Mouse (Mus musculus) Patski (cell line): ENCODE results near the gene Rffl. TPM values are rescaled to one million over a fixed set of nuclear protein-coding genes. Genes with fewer than 3 reads are reported as not detected.
A peak's percentile ranks its signal among the peaks of the same experiment; 100 is the strongest.

ENCODE experiments used
- ATAC-seq: fragments of 100-300 bp; one replicate; pipeline ENCODE4 v1.8.0; 2021
- CTCF ChIA-PET: fragments of 350-600 bp; sonication (Branson Sonifier 250); formaldehyde crosslinking; loops from one replicate; lab custom pipeline; 2022; ENCODE audit warnings: inconsistent platforms; lab: Charles Lee
- POLR2A ChIA-PET: fragments of 350-600 bp; sonication (Branson Sonifier 250); formaldehyde crosslinking; loops from one replicate; lab custom pipeline; 2022; ENCODE audit warnings: antibody characterized with exemption, inconsistent platforms; lab: Charles Lee
- DNase-seq: peaks from one replicate; pipeline ENCODE4 v3.0.0-alpha.2; 2011; ENCODE audit warnings: low read depth, low spot score
- H3K27me3 ChIP-seq: fragments of 371-371 bp; one replicate; pipeline ENCODE4 v1.5.1; 2021
- CTCF ChIP-seq: fragments of 100-300 bp; IDR thresholded peaks from one replicate; pipeline ENCODE4 v1.5.1; 2021
- in situ Hi-C: fragments of 300-500 bp; cut with MboI; formaldehyde crosslinking; loops from 3 replicates; pipeline ENCODE4 v1.11.1; 2018; ENCODE audit warnings: low pct_unique_long_range_greater_than_20kb, mixed read lengths
- polyA plus RNA-seq: library from polyadenylated mRNA; unstranded; gene quantifications from one replicate; pipeline ENCODE4 v1.2.3, GENCODE M21; 2021

Gene Rffl
- polyA plus RNA-seq: 12.7 TPM

DNA sequence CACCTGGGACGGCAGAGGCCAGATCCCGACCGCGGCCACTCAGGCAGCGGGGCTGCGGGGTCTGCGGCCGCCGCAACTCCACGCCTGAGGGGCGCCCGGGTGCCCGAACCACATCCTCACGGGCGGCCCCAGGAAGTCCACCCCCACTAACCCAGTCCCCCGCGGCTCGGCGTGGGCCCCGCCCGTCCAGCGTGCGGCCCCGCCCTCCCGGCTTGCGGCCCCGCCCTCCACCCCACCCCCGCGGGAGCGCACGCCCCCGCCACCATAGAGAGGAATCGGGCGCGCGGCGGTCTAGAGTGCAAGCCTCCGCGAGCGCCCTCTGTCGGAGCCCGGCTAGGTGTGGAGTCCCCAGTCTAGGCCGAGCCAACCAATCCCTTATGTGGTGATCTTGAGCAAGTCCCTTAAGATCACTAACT, at the start of gene Rffl:
Gene Rffl (minus strand): TSS at position 180 of the 416 bp plus-strand sequence.
- ATAC-seq (peak; percentile 79), DNase-seq (no peak)
- ChIA-PET CTCF (interaction anchor here (0.6 to 6.1 kb wide), 7 partner anchors 15 to 66 kb away, joined by 3 to 36 read pairs (median 4); no protein-coding TSS in a partner anchor), POLR2A (interaction anchor here (0.7 to 1.2 kb wide), 3 partner anchors 12 to 89 kb away, joined by 3 to 5 read pairs (median 3); no protein-coding TSS in a partner anchor)
- in situ Hi-C loops: loop anchor here (5.0 to 25.0 kb wide), 2 partner anchors 54 to 834 kb away; partner anchors contain the start of genes Ccl2, Ccl7 and Gm17268
- no peaks in the 10 kb centered on the region for H3K27me3 ChIP-seq
- peak; percentile 82 for TF ChIP-seq CTCF

DNA sequence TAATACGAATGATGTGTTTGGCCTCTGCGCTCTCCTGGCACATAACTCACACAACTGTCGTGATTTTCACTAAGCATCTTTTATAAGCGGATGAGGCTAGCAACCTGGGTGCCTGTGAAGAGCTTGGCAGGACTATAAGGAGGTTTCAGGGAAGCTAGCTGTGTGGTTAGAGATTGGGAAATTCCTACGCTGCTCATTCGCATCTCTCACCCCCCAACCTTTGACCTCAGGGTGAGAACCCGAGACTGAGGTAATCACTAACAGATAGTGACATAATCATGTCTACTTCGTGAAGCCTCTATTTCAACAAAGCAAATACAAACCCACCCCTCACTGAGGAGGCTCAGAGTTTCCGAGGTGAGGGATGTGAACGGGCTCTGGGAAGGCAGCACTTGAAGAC, 49.8 kb upstream of the Rffl start:
- in situ Hi-C loops: loop anchor here (25.0 kb wide), 1 partner anchor 267 kb away; the partner anchor contains the start of genes Slfn3 and Slfn4

DNA sequence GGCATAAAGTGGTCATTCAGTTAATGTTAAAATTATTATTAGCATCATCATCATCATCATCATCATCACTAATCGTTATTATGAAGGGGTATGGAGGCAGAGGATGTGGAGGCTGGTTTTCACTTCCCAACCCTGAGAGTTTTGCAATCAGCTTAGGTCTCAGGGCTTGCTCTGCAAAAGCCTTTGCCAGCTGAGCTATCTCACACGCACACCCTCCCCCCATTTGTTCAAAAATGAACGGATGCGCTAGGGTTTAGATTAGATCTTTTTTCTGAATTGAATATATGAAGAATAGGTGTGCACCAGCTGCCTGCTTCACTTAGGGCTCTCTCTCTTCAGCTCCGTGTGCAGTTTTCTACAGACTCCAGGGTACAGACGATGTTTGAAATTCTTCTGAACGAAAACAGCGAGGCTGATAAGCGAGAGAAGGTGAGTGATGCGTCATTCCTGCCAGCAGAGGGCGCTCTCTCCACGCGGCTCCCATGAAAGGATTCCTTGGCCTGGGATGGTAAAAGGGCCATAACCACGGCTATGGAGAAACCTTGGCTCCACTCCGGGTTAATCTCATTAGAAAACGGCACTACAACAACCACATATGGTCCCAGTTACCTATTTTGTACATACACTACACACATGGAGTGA, 43.8 kb upstream of the Rffl start:
- ATAC-seq (peak; percentile 75), DNase-seq (peak; percentile 15)
- peaks cover 30% of the 10 kb centered on the region for H3K27me3 ChIP-seq
- ChIA-PET CTCF (interaction anchor here (0.6 to 1.5 kb wide), 6 partner anchors 10 to 50 kb away, joined by 3 to 6 read pairs (median 4); no protein-coding TSS in a partner anchor), POLR2A (no interaction called here)
- in situ Hi-C loops: loop anchor here (5.0 to 25.0 kb wide), 3 partner anchors 42 to 350 kb away; partner anchors contain the start of genes Slfn3 and Slfn4
- TF ChIP-seq CTCF: peak; percentile 95

More for the DNA sequence above, 49.8 kb upstream of the Rffl start:
- ChIA-PET POLR2A (no interaction called here), CTCF (interaction anchor here (1.4 kb wide), 1 partner anchor 8 kb away, joined by 5 read pairs; no protein-coding TSS in a partner anchor)
- TF ChIP-seq CTCF: no peak
- DNase-seq (no peak), ATAC-seq (no peak)
- peaks cover 34% of the 10 kb centered on the region for H3K27me3 ChIP-seq

DNA sequence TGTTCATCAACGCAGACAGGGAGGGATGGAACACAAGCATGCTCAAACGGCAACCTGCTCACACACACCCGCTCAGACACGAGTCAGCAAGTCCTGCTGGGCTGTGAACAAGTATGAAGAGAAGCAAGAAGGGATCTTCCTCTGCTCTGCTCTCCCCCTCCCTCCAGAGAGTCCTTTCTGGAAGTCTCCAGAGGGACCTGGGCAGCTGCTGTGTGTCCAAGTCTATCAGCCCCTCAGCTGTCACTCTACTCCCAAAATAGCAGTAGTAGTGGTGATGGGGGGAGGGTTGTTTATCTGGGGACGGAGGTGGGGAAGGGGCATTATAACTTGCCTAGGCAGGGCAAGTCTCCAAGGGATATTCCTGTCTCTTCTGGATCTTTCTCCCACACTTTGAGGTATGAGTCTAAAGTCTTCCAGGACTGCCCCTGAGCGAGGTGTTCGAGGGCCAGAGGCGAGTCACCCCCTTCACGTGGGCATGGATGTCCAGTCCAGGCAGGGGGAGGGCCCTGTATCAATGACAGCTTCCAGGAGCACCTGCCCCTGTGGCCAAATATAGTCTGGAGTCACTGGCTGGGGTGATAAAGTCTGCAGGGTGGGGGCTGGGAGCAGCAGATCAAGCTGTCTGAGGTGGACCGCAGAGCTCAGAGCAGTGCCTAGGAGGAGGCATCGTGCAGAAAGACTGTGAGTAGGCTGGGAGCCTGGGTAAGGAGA, 39.8 kb upstream of the Rffl start:
- no peak for TF ChIP-seq CTCF
- ChIA-PET CTCF (no interaction called here), POLR2A (no interaction called here)
- in situ Hi-C loops: loop anchor here (10.0 to 25.0 kb wide), 2 partner anchors 276 to 354 kb away; partner anchors contain the start of genes Slfn3 and Slfn4
- ATAC-seq: no peak
- peaks cover 3% of the 10 kb centered on the region for H3K27me3 ChIP-seq
- no peak for DNase-seq

DNA sequence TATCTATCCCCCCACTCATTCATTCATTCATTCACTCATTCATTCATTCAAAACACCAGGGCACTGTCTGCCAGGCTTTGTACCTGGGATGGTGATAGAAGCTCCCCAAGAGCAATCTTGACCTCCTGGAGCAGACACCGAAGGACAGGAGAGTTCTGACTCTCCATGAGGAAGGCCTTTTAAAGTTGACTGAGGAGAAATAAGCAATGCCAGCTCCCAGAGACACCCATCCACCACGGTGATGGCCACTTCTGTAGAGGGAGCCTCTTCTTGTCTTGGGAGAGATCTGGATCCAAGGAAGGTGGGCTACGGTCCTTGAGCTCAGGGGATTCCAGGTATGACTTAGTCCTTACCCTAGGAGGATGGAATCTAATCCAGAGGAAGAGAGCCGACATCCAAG, 39.2 kb upstream of the Rffl start, which contains the start of gene Unc45b:
Gene Unc45b (plus strand): TSS at position 301 of the 400 bp plus-strand sequence.
- ChIA-PET CTCF (no interaction called here), POLR2A (interaction anchor here (0.5 kb wide), 1 partner anchor 393 kb away, joined by 3 read pairs; no protein-coding TSS in a partner anchor)
- DNase-seq (no peak), ATAC-seq (no peak)
- in situ Hi-C loops: loop anchor here (10.0 to 25.0 kb wide), 2 partner anchors 277 to 355 kb away; partner anchors contain the start of genes Slfn3 and Slfn4
- no peak for TF ChIP-seq CTCF
- H3K27me3 ChIP-seq: peaks cover 3% of the 10 kb centered on the region

DNA sequence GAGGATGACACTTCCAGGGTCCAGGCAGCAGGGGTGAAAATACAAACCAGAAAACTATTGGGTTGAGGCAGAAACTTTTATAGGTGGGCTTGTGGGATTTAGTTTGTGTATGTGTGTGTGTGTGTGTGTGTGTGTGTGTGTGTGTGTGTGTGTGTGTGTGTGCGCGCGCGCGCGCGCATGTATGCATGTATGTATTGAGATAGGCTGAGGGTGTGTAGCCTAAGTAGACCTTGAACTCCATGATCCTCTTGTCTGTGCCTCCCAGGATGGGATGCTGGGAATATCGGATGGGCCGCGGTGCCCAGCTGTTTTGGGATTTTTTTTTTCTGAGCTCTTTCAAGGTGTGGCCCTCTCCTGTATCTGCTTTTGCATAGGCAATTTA, 37.6 kb upstream of the Rffl start:
- no peak for TF ChIP-seq CTCF
- peaks cover 1% of the 10 kb centered on the region for H3K27me3 ChIP-seq
- ChIA-PET CTCF (interaction anchor here (1.2 to 1.6 kb wide), 2 partner anchors 11 to 18 kb away, joined by 5 to 6 read pairs; partner anchors contain the start of gene Rad51d), POLR2A (no interaction called here)
- ATAC-seq: no peak
- in situ Hi-C loops: loop anchor here (25.0 kb wide), 1 partner anchor 279 kb away; the partner anchor contains the start of genes Slfn3 and Slfn4
- no peak for DNase-seq

DNA sequence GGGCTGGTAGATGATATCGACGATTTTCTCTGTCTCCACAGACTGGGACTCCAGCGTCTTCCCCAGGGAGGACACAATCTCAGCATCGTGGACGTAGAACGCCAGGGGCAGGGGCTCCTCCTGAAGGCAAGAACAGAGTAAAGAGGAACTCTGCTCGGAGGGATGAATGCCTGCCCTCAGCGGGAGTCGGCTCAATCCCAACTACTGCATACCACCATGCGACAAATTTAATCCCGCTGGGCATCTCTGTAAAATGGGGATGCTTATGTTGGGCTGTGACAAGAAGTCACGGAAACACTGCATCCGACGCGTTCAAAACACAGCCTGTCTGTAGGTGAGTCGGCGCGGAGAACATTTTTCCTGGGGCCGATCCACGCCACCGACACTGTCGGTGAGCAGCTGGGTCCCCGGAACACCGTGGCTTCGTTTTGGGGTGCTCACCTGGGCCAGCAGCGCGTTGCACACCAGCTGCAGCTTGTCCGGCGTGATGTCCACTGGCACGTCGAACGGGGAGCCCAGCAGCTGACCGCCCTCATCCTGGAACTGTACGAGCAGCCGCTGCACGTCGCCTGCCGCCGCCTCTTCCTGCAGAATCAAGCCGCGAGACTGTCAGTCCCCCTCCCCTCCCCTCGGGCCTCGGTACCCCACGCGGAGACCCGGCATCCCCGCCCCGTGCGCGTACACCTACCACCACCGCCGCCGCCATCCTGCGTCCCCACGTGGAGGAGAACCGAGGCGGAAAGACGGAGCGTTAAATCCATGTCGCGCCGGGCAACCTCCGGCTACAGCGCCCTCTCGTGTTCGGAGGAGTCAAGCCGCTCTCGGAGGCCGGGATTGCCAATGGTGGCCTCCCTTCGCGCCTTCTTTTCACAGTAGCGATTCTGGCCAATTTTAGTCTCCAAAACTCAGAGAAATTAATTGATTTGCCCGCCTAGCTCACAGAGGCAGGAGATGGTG, 36.9 kb upstream of the Rffl start, which contains the start of gene Nle1:
Gene Nle1 (minus strand): TSS at position 761 of the 957 bp plus-strand sequence.
- no peak for DNase-seq
- peak; percentile 99 for TF ChIP-seq CTCF
- no peaks in the 10 kb centered on the region for H3K27me3 ChIP-seq
- POLR2A ChIA-PET: interaction anchor here (0.9 kb wide), 1 partner anchor 17 kb away, joined by 4 read pairs; the partner anchor contains the start of gene Fndc8
- peak; percentile 83 for ATAC-seq
- in situ Hi-C loops: loop anchor here (25.0 kb wide), 1 partner anchor 279 kb away; the partner anchor contains the start of genes Slfn3 and Slfn4
- CTCF ChIA-PET: interaction anchor here (1.2 to 1.6 kb wide), 3 partner anchors 11 to 17 kb away, joined by 4 to 6 read pairs (median 5); partner anchors contain the start of genes Fndc8 and Rad51d

DNA sequence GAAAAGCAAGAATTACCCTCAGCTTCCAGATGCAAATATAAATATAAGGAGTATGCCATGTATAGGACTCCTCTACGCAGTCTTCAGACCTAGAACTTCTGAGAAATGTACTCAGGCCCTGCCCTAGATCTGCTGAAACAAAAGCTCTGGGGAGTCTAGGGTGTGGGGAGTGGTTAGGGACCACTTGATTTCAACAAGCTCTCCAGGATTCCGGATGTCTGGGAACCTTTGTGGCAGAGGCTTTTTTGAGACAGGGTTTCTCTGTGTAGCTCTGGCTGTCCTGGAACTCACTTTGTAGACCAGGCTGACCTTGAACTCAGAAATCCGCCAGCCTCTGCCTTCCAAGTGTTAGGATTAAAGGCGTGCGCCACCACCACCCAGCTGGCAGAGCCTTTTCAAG, 34.8 kb upstream of the Rffl start:
- no peak for TF ChIP-seq CTCF
- H3K27me3 ChIP-seq: no peaks in the 10 kb centered on the region
- no peak for ATAC-seq
- CTCF ChIA-PET: interaction anchor here (1.0 to 1.2 kb wide), 2 partner anchors 8 to 12 kb away, joined by 3 read pairs; no protein-coding TSS in a partner anchor
- in situ Hi-C loops: loop anchor here (25.0 kb wide), 1 partner anchor 281 kb away; the partner anchor contains the start of genes Slfn3 and Slfn4
- POLR2A ChIA-PET: no interaction called here
- no peak for DNase-seq

DNA sequence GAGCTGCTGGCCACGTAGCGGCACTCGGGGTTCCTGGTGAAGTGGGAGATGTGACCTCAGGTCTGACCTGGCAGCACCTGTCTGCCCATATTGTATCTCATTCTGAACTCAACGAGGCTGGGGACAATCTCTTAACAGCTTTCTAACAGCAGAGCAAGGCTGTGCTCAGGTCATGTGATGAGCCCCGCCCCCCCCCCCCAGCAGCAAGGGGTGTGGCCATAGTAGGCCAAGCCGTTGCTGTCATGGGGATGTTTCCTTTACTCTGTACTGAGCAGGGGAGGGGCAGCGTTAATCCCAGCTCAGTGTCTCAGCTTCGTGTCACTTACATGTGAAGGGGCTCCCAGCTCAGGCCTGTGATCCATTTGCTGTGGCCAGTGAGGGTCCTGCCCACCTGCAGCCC, 33.9 kb upstream of the Rffl start:
- TF ChIP-seq CTCF: no peak
- ATAC-seq (no peak), DNase-seq (no peak)
- CTCF ChIA-PET: interaction anchor here (0.8 to 1.7 kb wide), 3 partner anchors 9 to 11 kb away, joined by 3 to 4 read pairs (median 3); no protein-coding TSS in a partner anchor
- POLR2A ChIA-PET: no interaction called here
- in situ Hi-C loops: loop anchor here (25.0 kb wide), 1 partner anchor 282 kb away; the partner anchor contains the start of genes Slfn3 and Slfn4
- H3K27me3 ChIP-seq: no peaks in the 10 kb centered on the region
